Mouse (Mus musculus): Measurements from ENCODE around the gene Pinlyp.

DNA sequence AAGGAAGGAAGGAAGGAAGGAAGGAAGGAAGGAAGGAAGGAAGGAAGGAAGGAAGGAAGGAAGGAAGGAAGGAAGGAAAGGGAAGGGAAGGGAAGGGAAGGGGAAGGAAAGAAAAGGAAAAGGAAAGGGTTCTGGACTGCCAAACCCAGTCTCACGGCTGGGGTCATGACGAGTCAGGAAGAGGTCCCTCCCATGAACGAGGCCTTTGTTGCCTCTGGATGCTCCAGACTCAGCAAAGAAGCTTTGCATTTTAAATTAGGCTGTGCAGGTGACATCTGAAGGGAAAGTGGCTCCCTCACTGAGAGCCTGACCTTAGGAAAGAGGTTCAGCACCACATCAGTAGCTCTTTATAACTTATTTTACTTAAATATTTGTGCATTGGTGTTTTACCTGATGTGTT lies 26.8 kb downstream of the Pinlyp start:
- TF ChIP-seq CTCF (IDR thresholded peaks at IDR 0.05; ENCODE audit: control insufficient read depth, insufficient read depth, insufficient replicate concordance, low read depth, low read length): no peak
- no peak for TF ChIP-seq POLR2A (IDR thresholded peaks at IDR 0.05; ENCODE audit: control insufficient read depth, low read depth, low read length)
